Mouse (Mus musculus): ENCODE measurements around the gene Hjurp. TPM values are rescaled to one million over a fixed set of nuclear protein-coding genes. Genes with fewer than 3 reads are reported as not detected.

Gene Hjurp
- total RNA-seq, 2 experiments from 2014 or later, result 10.6 to 11.0 TPM

GRCm38 (mm10) chr1:88238771-88239170 lies 38.7 kb downstream of the Hjurp start:
- DNase-seq, result no peak

DNA sequence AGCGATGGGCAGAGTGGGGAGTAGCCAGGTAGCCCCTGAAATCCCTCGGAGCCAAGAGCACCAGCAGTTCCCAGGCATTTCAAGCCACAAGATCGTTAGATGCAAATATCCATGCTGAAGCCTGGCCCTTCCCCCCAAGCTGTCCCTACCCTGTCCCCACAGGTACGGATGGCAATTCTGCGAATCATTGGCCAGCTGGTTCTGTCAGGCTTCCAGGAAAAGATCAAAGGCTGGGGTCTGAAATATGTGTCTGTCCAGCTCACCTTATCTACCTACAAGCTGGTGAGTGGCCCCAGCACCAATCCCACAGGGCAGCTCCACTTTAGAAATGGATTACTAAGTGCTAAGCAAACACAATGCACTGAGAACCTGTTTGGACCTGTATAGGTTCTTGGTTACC lies 40.1 kb downstream of the Hjurp start:
- no peak for DNase-seq

- no peak for DNase-seq
Observed at GRCm38 (mm10) chr1:88235894-88236415, 41.5 kb downstream of the Hjurp start.

DNA sequence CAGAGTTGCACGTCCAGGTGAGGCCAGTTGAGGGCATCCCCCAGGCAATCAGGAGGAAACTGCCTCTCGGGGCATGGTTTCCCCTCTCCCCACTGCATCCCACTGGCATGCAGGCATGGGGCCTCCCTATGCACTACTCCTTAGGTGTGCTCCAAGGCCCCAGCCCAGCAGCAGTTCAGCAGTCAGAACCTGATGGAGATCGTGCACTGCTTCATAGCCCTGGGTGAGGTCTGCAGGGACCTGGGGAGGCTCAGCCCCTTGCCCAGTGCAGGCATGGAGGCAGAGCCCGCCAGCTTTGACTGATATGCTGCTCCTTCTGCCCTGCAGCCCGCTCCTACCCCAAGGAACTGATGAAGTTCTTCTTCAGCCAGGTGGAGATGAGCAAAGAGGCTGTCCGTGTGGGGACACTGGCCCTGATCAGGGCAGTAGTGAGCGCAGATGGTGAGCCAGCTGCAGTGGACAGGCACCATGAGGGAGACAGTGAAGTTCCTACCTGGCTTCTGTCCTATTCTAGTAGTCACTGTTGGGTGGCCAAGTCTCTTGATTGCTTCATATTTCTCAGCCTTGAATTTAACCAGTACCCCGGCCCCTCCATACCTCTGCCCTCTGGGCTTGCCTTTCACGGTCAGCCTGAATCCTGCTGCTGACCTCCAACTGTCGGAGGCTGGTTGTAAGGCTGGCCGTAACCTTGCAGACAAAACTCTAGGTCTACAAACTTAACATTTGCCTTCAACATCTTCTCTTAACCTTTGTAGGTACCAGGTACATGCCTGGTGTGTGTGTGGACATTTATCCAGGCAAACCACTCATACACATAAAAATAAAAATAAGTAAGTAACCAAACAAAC lies 42.2 kb downstream of the Hjurp start:
- DNase-seq, result no peak

DNA sequence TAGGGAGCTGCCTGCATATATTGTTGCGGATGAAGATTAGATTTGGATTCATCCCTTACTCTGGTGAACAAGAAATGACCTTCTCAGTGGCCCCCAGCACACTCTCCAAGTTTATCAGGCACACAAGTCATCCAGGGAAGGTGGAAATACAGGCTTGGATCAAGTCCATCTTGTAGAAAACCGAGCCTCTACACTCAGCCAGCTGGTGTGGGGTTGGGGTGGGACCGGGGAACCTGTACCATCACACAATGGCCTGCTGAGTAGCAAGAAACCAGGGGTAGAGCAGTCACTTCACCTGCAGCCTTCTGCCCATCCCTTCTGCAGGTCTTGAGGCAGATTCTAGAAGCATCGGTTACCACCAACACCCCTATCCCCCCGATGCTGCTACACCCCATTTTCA lies 42.8 kb downstream of the Hjurp start:
- DNase-seq, result no peak

DNA sequence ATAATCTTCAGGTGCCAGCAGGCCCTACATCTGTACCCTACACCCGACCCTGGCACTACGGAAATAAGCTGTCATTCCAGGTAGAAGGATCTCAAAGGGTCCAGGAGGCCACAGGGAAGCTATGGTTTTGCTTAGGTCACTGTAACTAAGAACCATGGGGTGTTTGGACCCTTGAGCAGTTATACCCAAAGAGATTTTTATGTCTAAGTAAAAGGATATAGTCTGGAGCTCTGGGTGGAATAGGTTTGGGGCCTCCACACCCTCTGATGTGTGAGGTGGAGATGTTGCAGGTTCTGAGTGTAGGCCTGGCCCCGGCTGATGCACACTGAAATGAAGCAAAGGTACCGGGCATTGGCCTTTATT lies 43.2 kb downstream of the Hjurp start:
- DNase-seq, result no peak

DNA sequence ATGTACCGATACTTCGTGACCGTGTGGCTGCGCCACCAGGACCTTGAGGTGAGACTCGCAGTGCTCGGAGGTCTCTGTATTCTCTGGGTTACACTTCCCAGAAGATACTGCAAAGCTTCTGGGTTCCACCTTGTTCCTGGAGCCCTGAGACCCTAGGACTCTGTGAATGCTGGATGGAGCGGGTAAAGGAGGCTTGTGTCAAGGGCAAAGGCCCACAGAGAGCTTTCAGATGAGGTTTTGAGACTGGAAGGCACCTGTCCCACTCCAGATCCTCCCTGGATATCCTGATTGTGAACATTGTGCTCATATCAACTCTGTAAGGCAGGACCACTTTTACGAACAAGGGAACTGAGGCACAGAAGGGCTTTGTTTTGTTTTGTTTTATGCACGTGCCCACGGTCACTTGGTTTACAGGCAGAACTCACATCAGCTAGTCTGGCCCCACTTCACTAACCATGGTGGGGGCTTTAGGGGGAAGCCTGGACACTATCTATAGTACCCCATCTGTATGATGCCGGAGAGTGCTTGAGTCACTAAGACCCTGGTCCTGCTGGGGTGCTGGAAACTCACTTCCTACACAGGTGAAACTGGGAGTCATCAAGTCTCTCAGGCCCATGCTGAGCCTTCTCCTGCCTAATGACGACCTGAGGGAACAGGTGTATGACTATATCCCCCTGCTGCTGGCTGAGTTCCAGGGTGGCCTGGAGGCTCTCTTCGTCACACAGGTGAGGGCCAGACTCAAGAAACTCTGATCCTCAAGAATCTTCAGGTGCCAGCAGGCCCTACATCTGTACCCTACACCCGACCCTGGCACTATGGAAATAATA lies 43.8 kb downstream of the Hjurp start:
- DNase-seq, result no peak

GRCm38 (mm10) chr1:88232664-88233380 lies 44.6 kb downstream of the Hjurp start:
- no peak for DNase-seq

- no peak for DNase-seq
Observed at GRCm38 (mm10) chr1:88231803-88232499, 45.5 kb downstream of the Hjurp start.

DNA sequence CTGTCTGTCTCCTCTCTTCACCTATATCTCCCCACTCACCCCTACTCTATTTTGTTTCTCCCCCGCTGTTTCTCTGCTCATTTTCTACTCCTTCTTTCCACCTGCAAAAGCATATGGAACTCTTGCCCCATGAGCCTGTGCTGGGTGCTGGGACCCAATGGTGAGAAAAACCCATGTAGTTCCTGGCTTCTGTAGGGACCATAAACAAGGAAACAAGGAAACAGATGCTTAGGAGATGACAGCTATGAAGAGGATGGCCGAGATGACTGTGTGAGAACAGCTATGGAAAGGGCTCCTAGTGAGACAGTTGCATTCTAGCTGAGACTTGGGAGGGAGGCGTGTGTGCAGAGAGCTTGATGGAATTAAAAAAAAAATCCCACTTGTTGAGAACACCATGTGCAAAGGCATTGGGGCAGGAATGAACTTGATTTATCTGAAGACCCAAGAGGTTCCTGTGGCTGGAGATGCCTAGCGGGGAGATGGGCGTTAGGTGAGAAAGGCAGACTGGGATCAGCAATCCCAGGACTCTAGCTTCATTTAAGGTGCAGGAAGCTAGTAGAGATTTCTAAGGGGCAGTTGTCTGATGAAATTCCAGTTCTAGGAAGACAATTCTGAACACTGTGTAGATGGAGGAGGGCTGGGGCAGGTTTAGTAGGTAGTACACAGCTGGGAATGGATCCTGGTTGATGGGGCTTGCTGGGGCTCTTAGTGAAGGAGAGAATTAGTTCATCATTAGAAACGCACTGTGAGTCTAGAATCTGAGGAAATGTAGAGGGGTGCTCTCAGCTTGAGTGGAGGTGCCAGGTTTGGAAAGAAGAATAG lies 46.2 kb downstream of the Hjurp start:
- no peak for DNase-seq

- DNase-seq, result no peak
Observed at GRCm38 (mm10) chr1:88230421-88230820, 47.0 kb downstream of the Hjurp start.

DNA sequence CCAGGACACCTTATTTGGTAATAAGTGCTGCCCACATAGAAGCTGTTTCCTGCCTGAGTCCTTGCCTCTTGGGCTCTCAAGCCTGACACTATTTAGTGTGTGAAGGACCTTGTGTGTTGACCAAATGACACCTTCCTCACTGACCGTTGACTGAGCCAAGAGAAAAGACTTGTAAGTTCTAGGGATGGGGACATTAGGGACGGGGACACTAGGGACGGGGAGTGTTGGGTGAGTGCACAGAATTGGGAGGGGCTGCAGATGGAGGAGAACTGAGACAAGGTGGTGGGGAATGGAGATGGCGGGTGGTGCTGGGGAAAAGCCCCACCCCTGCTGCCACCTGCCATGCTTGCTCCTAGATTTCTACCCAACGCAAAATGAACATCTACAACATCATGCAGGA lies 47.4 kb downstream of the Hjurp start:
- no peak for DNase-seq

DNA sequence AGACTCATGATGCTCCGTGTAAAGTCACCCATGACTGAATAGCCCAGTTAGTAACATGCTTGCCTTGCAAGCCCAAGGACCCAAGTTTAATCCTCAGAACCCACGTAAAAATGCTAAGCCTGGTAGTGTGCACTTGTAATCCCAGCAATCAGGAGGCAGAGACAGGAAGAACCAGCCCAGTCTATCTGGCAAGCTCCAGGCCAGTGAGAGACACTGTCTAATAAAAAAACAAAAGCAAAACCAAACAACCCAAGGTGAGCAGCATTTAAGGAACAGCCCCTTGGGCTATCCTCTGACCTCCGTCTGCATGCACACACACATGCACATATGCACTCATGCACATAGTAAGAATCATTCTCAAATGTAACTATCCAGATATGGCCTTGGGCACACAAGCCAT lies 47.9 kb downstream of the Hjurp start:
- no peak for DNase-seq

GRCm38 (mm10) chr1:88228121-88228520 lies 49.3 kb downstream of the Hjurp start:
- peak; percentile 6 to 16 for DNase-seq

DNA sequence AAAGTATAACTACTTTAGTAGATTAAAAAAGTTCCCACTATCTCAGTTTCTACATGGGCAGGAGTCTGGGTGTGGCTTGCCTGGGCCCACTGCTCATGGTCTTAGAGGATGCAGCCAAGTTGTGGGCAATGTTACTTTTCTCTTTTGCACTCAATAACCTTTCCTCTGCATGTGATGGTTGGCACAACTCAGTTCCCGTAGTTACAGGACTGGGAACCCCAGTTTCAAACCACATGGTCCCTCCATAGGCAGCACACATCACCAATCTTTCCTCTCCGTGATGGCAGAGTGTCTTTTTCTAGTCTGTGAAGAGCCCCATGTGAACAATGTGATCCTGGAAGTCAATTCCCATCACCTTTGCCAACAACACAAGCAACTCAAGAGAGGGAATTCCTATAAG lies 50.0 kb downstream of the Hjurp start:
- DNase-seq, result peak; percentile 22 to 24

GRCm38 (mm10) chr1:88226670-88227379 lies 50.6 kb downstream of the Hjurp start, which contains the start of gene Mroh2a:
Mroh2a (plus strand) TSS chr1:88226986.
- peak; percentile 45 to 78 for DNase-seq

DNA sequence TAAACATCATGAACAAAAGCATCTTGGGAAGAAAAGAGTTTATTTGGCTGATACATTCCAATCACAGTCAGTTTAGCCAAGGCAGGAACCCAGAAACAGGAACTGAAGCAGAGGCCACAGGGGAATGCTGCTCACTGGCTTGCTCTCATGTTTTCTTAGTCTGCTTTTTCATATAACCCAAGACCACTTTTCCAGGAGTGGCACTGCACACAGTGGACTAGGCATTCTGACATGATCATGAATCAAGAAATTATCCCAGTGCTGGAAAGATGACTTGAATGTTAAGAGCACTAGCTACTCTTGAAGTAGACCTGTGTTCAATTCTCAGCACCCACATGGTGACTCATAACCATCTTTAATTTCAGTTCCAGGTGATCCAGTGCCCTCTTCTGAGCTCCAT lies 51.7 kb downstream of the Hjurp start:
- peak; percentile 3 to 14 for DNase-seq

DNA sequence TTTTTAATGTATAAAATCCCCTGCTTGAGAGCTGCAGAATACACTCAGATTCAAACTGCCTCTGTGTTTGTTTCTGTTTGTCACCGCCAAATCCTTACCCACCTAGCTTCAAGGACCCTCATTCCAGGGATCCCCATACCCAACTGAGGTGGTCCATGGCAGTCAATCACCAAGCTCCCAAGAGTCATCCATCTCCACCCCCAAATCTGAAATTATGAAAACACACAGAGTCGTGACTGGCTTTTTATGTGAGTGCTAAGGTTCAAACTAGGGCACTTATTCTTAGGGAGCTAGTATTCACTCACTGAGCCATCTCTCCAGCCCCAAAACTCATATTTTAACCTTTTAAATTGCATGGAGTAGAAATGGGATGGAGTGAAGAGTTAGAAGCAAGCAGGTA lies 52.1 kb downstream of the Hjurp start:
- peak in 1 of 2 experiments; percentile 14 for DNase-seq

- peak; percentile 29 to 49 for DNase-seq
Observed at GRCm38 (mm10) chr1:88224029-88224776, 53.2 kb downstream of the Hjurp start.
